Mouse (Mus musculus) thymus, adult 2 months (tissue): ENCODE measurements at regions not wholly inside any gene's neighbourhood (a gene's known extent, or its start where the extent isn't known, plus 50 kb on each side); places are given as distances from the start of the nearest gene placed in this dataset.

Experiments
- DNase-seq: peaks from one replicate; pipeline ENCODE4 v3.0.0; 2021
- H3K27ac ChIP-seq: fragments of 200-500 bp; 2 replicates; pipeline ENCODE4 v1.5.1; 2012; ENCODE audit warnings: low read length, control low read depth; ENCODE audit not compliant: control insufficient read depth, insufficient read depth
- H3K27me3 ChIP-seq: fragments of 200-500 bp; 2 replicates; pipeline ENCODE4 v1.6.1; 2012; ENCODE audit warnings: mild to moderate bottlenecking, low read length, moderate library complexity, mixed read lengths; ENCODE audit not compliant: control insufficient read depth, insufficient read depth
- H3K36me3 ChIP-seq: fragments of 200-500 bp; 2 replicates; pipeline ENCODE4 v1.6.1; 2012; ENCODE audit warnings: mild to moderate bottlenecking, low read length, moderate library complexity; ENCODE audit not compliant: control insufficient read depth, insufficient read depth
- H3K4me1 ChIP-seq: fragments of 200-500 bp; replicated peaks from 2 replicates; pipeline ENCODE4 v1.6.1; 2012; ENCODE audit warnings: low read length; ENCODE audit not compliant: control insufficient read depth, insufficient read depth
- H3K4me3 ChIP-seq: fragments of 200-500 bp; 2 replicates; pipeline ENCODE4 v1.5.1; 2012; ENCODE audit warnings: mild to moderate bottlenecking, low read length, control low read depth, moderate library complexity; ENCODE audit not compliant: control insufficient read depth, insufficient read depth
- CTCF ChIP-seq: fragments of 200-500 bp; IDR thresholded peaks from 2 replicates; pipeline ENCODE4 v1.5.1; 2012; ENCODE audit warnings: mild to moderate bottlenecking, control low read depth, low read length, moderate library complexity, borderline replicate concordance; ENCODE audit not compliant: control insufficient read depth, poor library complexity, insufficient read depth; ENCODE audit errors: extremely low read depth
- POLR2A ChIP-seq: fragments of 200-500 bp; IDR thresholded peaks from 2 replicates; pipeline ENCODE4 v1.6.1; 2012; ENCODE audit warnings: mild to moderate bottlenecking, low read length, control low read depth, moderate library complexity; ENCODE audit not compliant: control insufficient read depth, poor library complexity, insufficient read depth; ENCODE audit errors: extremely low read depth
- WGBS: fragments of 180-500 bp; shearing (Covaris S2); methylation state at CpG from one replicate; pipeline ENCODE4 v1.1.7; 2018; 5-methylcytosine and 5-hydroxymethylcytosine counted together

- Histone ChIP-seq H3K4me3 (no peak overlapping the region), H3K27me3 (no peaks in the 10 kb centered on the region), H3K4me1 (no peaks in the 10 kb centered on the region), H3K36me3 (no peaks in the 10 kb centered on the region), H3K27ac (no peak overlapping the region)
- TF ChIP-seq POLR2A: no peak
- DNase-seq: no peak
- 13% methylated on average over 1 of the region's 1 CpGs for WGBS
Observed at GRCm38 (mm10) chr13:117334125-117334524, 113.2 kb upstream of the Gm17509 start.

GRCm38 (mm10) chr13:117334539-117334938, 113.7 kb upstream of the Gm17509 start:
- no peaks in the 10 kb centered on the region for H3K27me3 ChIP-seq
- H3K27ac ChIP-seq: no peak overlapping the region
- no peaks in the 10 kb centered on the region for H3K4me1 ChIP-seq
- no peak overlapping the region for H3K4me3 ChIP-seq
- TF ChIP-seq POLR2A (no peak), CTCF (no peak)
- H3K36me3 ChIP-seq: no peaks in the 10 kb centered on the region
- DNase-seq: no peak
- WGBS: 96% methylated on average over 5 of the region's 5 CpGs

GRCm38 (mm10) chr13:117381086-117381595, 160.3 kb upstream of the Gm17509 start:
- TF ChIP-seq CTCF (no peak), POLR2A (no peak)
- Histone ChIP-seq H3K27ac (no peak overlapping the region), H3K27me3 (no peaks in the 10 kb centered on the region), H3K4me3 (no peak overlapping the region), H3K4me1 (no peaks in the 10 kb centered on the region), H3K36me3 (no peaks in the 10 kb centered on the region)
- WGBS: 69% methylated on average over 4 of the region's 4 CpGs
- no peak for DNase-seq

- H3K4me1 ChIP-seq: no peaks in the 10 kb centered on the region
- no peak overlapping the region for H3K27ac ChIP-seq
- H3K27me3 ChIP-seq: no peaks in the 10 kb centered on the region
- no peak for DNase-seq
- 90% methylated on average over 12 of the region's 12 CpGs for WGBS
- H3K4me3 ChIP-seq: no peak overlapping the region
- H3K36me3 ChIP-seq: no peaks in the 10 kb centered on the region
- TF ChIP-seq POLR2A (no peak), CTCF (no peak)
Observed at GRCm38 (mm10) chr13:117383480-117384137, 162.7 kb upstream of the Gm17509 start.

GRCm38 (mm10) chr13:117390287-117390686, 169.4 kb upstream of the Gm17509 start:
- no peak for DNase-seq
- H3K4me1 ChIP-seq: no peaks in the 10 kb centered on the region
- H3K27me3 ChIP-seq: no peaks in the 10 kb centered on the region
- H3K4me3 ChIP-seq: no peak overlapping the region
- no peak for TF ChIP-seq CTCF
- TF ChIP-seq POLR2A: no peak
- H3K27ac ChIP-seq: no peak overlapping the region
- H3K36me3 ChIP-seq: no peaks in the 10 kb centered on the region

- WGBS: 45% methylated on average over 1 of the region's 1 CpGs
- Histone ChIP-seq H3K4me1 (no peaks in the 10 kb centered on the region), H3K27me3 (no peaks in the 10 kb centered on the region)
Observed at GRCm38 (mm10) chr13:117393488-117393887, 172.6 kb upstream of the Gm17509 start.

GRCm38 (mm10) chr13:117401245-117401644, 180.4 kb upstream of the Gm17509 start:
- Histone ChIP-seq H3K27me3 (no peaks in the 10 kb centered on the region), H3K36me3 (no peaks in the 10 kb centered on the region), H3K27ac (no peak overlapping the region), H3K4me1 (no peaks in the 10 kb centered on the region), H3K4me3 (no peak overlapping the region)
- WGBS: 97% methylated on average over 4 of the region's 4 CpGs
- TF ChIP-seq POLR2A (no peak), CTCF (no peak)
- DNase-seq: no peak

More at GRCm38 (mm10) chr13:117393488-117393887, 172.6 kb upstream of the Gm17509 start:
- Histone ChIP-seq H3K36me3 (no peaks in the 10 kb centered on the region), H3K4me3 (no peak overlapping the region), H3K27ac (no peak overlapping the region)
- no peak for TF ChIP-seq CTCF
- no peak for TF ChIP-seq POLR2A
- no peak for DNase-seq
